Mouse (Mus musculus): ENCODE results near the gene Krtap1-3. TPM values are rescaled to one million over a fixed set of nuclear protein-coding genes. Genes with fewer than 3 reads are reported as not detected.

Gene Krtap1-3
- polyA plus RNA-seq, 1 experiment from 2014 or later, result not detected

DNA sequence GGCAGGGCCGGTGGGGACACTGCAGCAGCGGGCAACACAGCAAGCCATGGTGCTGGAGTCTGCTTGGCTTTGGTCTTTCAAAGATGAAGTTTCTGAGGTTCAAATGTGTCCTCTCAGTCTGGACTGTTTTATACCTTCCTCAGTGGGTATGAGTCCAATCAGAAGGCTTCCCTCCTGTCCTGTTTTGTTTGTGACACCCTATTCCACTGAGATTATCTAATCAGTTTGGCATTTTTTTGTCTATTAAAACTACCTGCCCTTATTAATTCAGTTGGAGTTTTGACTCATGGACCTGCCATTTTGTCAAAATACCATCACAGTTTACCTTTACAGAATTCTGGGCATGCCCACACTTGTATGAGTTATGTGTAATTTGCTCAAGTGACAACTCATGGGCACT lies 34.4 kb downstream of the Krtap1-3 start, which contains the start of gene Krtap3-2:
TSS of gene Krtap3-2 (minus strand) at position 101 of the 400 bp plus-strand sequence.
- no peaks in the 10 kb centered on the region for H3K36me3 ChIP-seq (replicated peaks; ENCODE audit: control insufficient read depth, insufficient read depth, low read depth, low read length)
- 78% methylated on average over 1 of the region's 2 CpGs for WGBS
- H3K9me3 ChIP-seq (replicated peaks; ENCODE audit: control insufficient read depth, low read length), result no peaks in the 10 kb centered on the region
- H3K27ac ChIP-seq (replicated peaks; ENCODE audit: low read depth, low read length), result no peak within 1 kb of the TSS
- H3K4me1 ChIP-seq (ENCODE audit: control insufficient read depth, insufficient read depth, low read length), result no peaks in the 10 kb centered on the region
- no peak for ATAC-seq (replicated peaks; ENCODE audit: insufficient number of reproducible peaks, low FRiP score, low TSS enrichment, low read depth)
- no peak within 1 kb of the TSS for H3K4me3 ChIP-seq (ENCODE audit: low read depth, low read length)
- DNase-seq (ENCODE audit: low spot score), result no peak
- H3K4me2 ChIP-seq (ENCODE audit: low read depth, low read length), result no peak within 1 kb of the TSS
- no peaks in the 10 kb centered on the region for H3K27me3 ChIP-seq (ENCODE audit: control insufficient read depth, insufficient read depth, low read length)
- H3K9ac ChIP-seq (replicated peaks; ENCODE audit: low read length), result no peak within 1 kb of the TSS

DNA sequence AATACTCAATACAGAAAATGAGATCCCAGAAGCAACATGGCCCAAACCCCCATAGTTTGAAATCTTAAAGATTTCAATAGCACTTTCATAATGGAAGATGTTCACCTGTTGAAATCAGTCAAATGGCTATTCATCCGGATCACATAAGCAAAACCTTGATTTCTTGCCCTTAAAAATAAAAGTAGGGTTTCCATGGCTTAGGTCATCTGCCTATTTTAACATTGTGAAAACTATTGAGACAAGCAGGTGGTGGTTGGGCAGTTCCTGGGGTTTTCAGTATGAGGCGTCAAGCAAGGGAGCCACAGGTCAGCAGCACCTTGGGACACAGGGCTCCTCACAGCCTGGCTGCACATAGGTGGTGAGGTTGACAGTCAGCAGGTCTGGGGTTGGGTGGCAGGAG lies 34.9 kb downstream of the Krtap1-3 start:
- H3K4me2 ChIP-seq (ENCODE audit: low read depth, low read length), result no peak overlapping the region
- WGBS, result 88% methylated on average over 2 of the region's 2 CpGs
- H3K4me1 ChIP-seq (ENCODE audit: control insufficient read depth, insufficient read depth, low read length), result no peaks in the 10 kb centered on the region
- H3K36me3 ChIP-seq (replicated peaks; ENCODE audit: control insufficient read depth, insufficient read depth, low read depth, low read length), result no peaks in the 10 kb centered on the region
- H3K9me3 ChIP-seq (replicated peaks; ENCODE audit: control insufficient read depth, low read length), result no peaks in the 10 kb centered on the region
- ATAC-seq (replicated peaks; ENCODE audit: insufficient number of reproducible peaks, low FRiP score, low TSS enrichment, low read depth) (no peak), DNase-seq (ENCODE audit: low spot score) (no peak)
- no peak overlapping the region for H3K9ac ChIP-seq (replicated peaks; ENCODE audit: low read length)
- H3K4me3 ChIP-seq (ENCODE audit: low read depth, low read length), result no peak overlapping the region
- no peak overlapping the region for H3K27ac ChIP-seq (replicated peaks; ENCODE audit: low read depth, low read length)
- H3K27me3 ChIP-seq (ENCODE audit: control insufficient read depth, insufficient read depth, low read length), result no peaks in the 10 kb centered on the region

DNA sequence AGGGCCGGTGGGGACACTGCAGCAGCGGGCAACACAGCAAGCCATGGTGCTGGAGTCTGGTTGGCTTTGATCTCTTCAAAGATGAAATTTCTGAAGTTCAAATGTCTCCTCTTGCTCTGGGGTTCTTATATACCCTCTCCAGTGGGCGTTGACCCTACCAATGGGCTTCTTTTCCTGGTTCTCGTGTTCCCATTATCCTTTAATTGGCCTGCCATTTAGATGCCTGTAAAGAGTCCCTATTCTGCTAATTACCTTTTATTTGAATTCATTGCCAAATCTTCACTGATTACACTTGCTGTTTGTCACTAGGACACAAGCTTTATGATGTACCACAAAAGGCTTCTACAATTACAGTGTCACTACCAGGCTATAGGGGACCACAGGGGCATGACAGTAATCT lies 40.4 kb downstream of the Krtap1-3 start, which contains the start of gene Krtap3-3:
TSS of gene Krtap3-3 (minus strand) at position 101 of the 400 bp plus-strand sequence.
- WGBS, result 75% methylated on average over 4 of the region's 4 CpGs
- Histone ChIP-seq H3K27ac (replicated peaks; ENCODE audit: low read depth, low read length) (no peak within 1 kb of the TSS), H3K4me3 (ENCODE audit: low read depth, low read length) (no peak within 1 kb of the TSS)

DNA sequence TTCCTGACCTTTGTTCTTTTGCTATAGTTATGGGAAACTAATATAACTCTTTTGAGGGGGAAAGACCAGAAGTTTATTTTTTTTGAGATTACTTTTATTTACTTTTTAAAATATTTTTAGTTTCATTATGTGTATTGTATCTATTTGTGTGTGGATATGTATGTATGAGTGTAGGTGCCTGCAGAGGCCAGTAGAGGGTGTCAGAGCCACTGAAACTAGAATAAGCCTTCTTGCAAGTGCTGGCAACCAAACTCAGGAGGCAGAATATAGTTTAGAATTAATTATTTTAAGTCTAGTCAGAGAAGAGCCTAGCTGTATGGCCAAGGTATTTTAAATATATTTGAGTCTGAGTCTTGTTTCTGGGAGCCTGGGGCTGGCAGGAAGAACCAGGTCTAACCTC lies 43.2 kb downstream of the Krtap1-3 start:
- ATAC-seq (replicated peaks; ENCODE audit: insufficient number of reproducible peaks, low FRiP score, low TSS enrichment, low read depth), result no peak
- no peaks in the 10 kb centered on the region for H3K4me1 ChIP-seq (ENCODE audit: control insufficient read depth, insufficient read depth, low read length)
- no peak for DNase-seq (ENCODE audit: low spot score)

More for the DNA sequence above, 40.4 kb downstream of the Krtap1-3 start, which contains the start of gene Krtap3-3:
- no peak for DNase-seq (ENCODE audit: low spot score)
- no peaks in the 10 kb centered on the region for H3K27me3 ChIP-seq (ENCODE audit: control insufficient read depth, insufficient read depth, low read length)
- no peaks in the 10 kb centered on the region for H3K4me1 ChIP-seq (ENCODE audit: control insufficient read depth, insufficient read depth, low read length)
- H3K4me2 ChIP-seq (ENCODE audit: low read depth, low read length), result no peak within 1 kb of the TSS
- no peaks in the 10 kb centered on the region for H3K36me3 ChIP-seq (replicated peaks; ENCODE audit: control insufficient read depth, insufficient read depth, low read depth, low read length)
- no peak within 1 kb of the TSS for H3K9ac ChIP-seq (replicated peaks; ENCODE audit: low read length)
- no peaks in the 10 kb centered on the region for H3K9me3 ChIP-seq (replicated peaks; ENCODE audit: control insufficient read depth, low read length)
- no peak for ATAC-seq (replicated peaks; ENCODE audit: insufficient number of reproducible peaks, low FRiP score, low TSS enrichment, low read depth)

More for the DNA sequence above, 43.2 kb downstream of the Krtap1-3 start:
- Histone ChIP-seq H3K9me3 (replicated peaks; ENCODE audit: control insufficient read depth, low read length) (no peaks in the 10 kb centered on the region), H3K27me3 (ENCODE audit: control insufficient read depth, insufficient read depth, low read length) (no peaks in the 10 kb centered on the region), H3K4me3 (ENCODE audit: low read depth, low read length) (no peak overlapping the region), H3K27ac (replicated peaks; ENCODE audit: low read depth, low read length) (no peak overlapping the region), H3K4me2 (ENCODE audit: low read depth, low read length) (no peak overlapping the region), H3K9ac (replicated peaks; ENCODE audit: low read length) (no peak overlapping the region), H3K36me3 (replicated peaks; ENCODE audit: control insufficient read depth, insufficient read depth, low read depth, low read length) (no peaks in the 10 kb centered on the region)

Other genes starting within 250 kb of the Krtap1-3 start
- 0.13 TPM in 1 of 2 replicates, not detected in the other for gene Krt27, start 240.2 kb downstream of the Krtap1-3 start, polyA plus RNA-seq (2014; fragmentation: Nextera tagmentation; extraction: Ambion mirVana)
- gene Krt28, start 216.4 kb downstream of the Krtap1-3 start, polyA plus RNA-seq (2014; fragmentation: Nextera tagmentation; extraction: Ambion mirVana), result 0.34 TPM in 1 of 2 replicates, not detected in the other
- 26.7 and 30.1 TPM in 2 replicates for gene Krt10, start 202.0 kb downstream of the Krtap1-3 start, polyA plus RNA-seq (2014; fragmentation: Nextera tagmentation; extraction: Ambion mirVana)
- gene Krt12, start 169.1 kb downstream of the Krtap1-3 start, polyA plus RNA-seq (2014; fragmentation: Nextera tagmentation; extraction: Ambion mirVana), result not detected in 2 replicates
- gene Krt20, start 153.2 kb downstream of the Krtap1-3 start, polyA plus RNA-seq (2014; fragmentation: Nextera tagmentation; extraction: Ambion mirVana), result 0.17 and 0.53 TPM in 2 replicates
- gene Krt23, start 98.2 kb downstream of the Krtap1-3 start, polyA plus RNA-seq (2014; fragmentation: Nextera tagmentation; extraction: Ambion mirVana), result 0.61 TPM in 1 of 2 replicates, not detected in the other
- gene Krt39, start 70.0 kb downstream of the Krtap1-3 start, polyA plus RNA-seq (2014; fragmentation: Nextera tagmentation; extraction: Ambion mirVana), result not detected in 2 replicates
- not detected in 2 replicates for gene Krt40, start 48.2 kb downstream of the Krtap1-3 start, polyA plus RNA-seq (2014; fragmentation: Nextera tagmentation; extraction: Ambion mirVana)
- gene Krtap3-3, start 40.5 kb downstream of the Krtap1-3 start, polyA plus RNA-seq (2014; fragmentation: Nextera tagmentation; extraction: Ambion mirVana), result not detected in 2 replicates
- gene Krtap3-2, start 34.5 kb downstream of the Krtap1-3 start, polyA plus RNA-seq (2014; fragmentation: Nextera tagmentation; extraction: Ambion mirVana), result not detected in 2 replicates
- gene Gm11939, start 31.9 kb downstream of the Krtap1-3 start, polyA plus RNA-seq (2014; fragmentation: Nextera tagmentation; extraction: Ambion mirVana), result not detected in 2 replicates
- not detected in 2 replicates for gene Krtap3-1, start 24.7 kb downstream of the Krtap1-3 start, polyA plus RNA-seq (2014; fragmentation: Nextera tagmentation; extraction: Ambion mirVana)
- gene Krtap1-5, start 10.3 kb downstream of the Krtap1-3 start, polyA plus RNA-seq (2014; fragmentation: Nextera tagmentation; extraction: Ambion mirVana), result not detected in 2 replicates
- not detected in 2 replicates for gene Krtap1-4, start 7.7 kb downstream of the Krtap1-3 start, polyA plus RNA-seq (2014; fragmentation: Nextera tagmentation; extraction: Ambion mirVana)
- not detected in 2 replicates for gene Krtap9-3, start 6.8 kb upstream of the Krtap1-3 start, polyA plus RNA-seq (2014; fragmentation: Nextera tagmentation; extraction: Ambion mirVana)
- not detected in 2 replicates for gene Gm11938, start 12.0 kb upstream of the Krtap1-3 start, polyA plus RNA-seq (2014; fragmentation: Nextera tagmentation; extraction: Ambion mirVana)
- gene Gm11937, start 18.9 kb upstream of the Krtap1-3 start, polyA plus RNA-seq (2014; fragmentation: Nextera tagmentation; extraction: Ambion mirVana), result not detected in 2 replicates
- gene Krtap2-4, start 23.5 kb upstream of the Krtap1-3 start, polyA plus RNA-seq (2014; fragmentation: Nextera tagmentation; extraction: Ambion mirVana), result not detected in 2 replicates
- not detected in 2 replicates for gene Gm11562, start 29.1 kb upstream of the Krtap1-3 start, polyA plus RNA-seq (2014; fragmentation: Nextera tagmentation; extraction: Ambion mirVana)
- gene Krtap4-1, start 36.9 kb upstream of the Krtap1-3 start, polyA plus RNA-seq (2014; fragmentation: Nextera tagmentation; extraction: Ambion mirVana), result not detected in 2 replicates
- not detected in 2 replicates for gene Krtap4-2, start 43.7 kb upstream of the Krtap1-3 start, polyA plus RNA-seq (2014; fragmentation: Nextera tagmentation; extraction: Ambion mirVana)
- gene Krtap4-7, start 52.8 kb upstream of the Krtap1-3 start, polyA plus RNA-seq (2014; fragmentation: Nextera tagmentation; extraction: Ambion mirVana), result not detected in 2 replicates
- not detected in 2 replicates for gene Gm11555, start 58.9 kb upstream of the Krtap1-3 start, polyA plus RNA-seq (2014; fragmentation: Nextera tagmentation; extraction: Ambion mirVana)
- not detected in 2 replicates for gene Gm11563, start 67.6 kb upstream of the Krtap1-3 start, polyA plus RNA-seq (2014; fragmentation: Nextera tagmentation; extraction: Ambion mirVana)
- gene Krtap4-6, start 74.6 kb upstream of the Krtap1-3 start, polyA plus RNA-seq (2014; fragmentation: Nextera tagmentation; extraction: Ambion mirVana), result not detected in 2 replicates
- not detected in 2 replicates for gene Gm14190, start 99.4 kb upstream of the Krtap1-3 start, polyA plus RNA-seq (2014; fragmentation: Nextera tagmentation; extraction: Ambion mirVana)
- not detected in 2 replicates for gene Gm14180, start 143.0 kb upstream of the Krtap1-3 start, polyA plus RNA-seq (2014; fragmentation: Nextera tagmentation; extraction: Ambion mirVana)
- not detected in 2 replicates for gene Gm11595, start 181.6 kb upstream of the Krtap1-3 start, polyA plus RNA-seq (2014; fragmentation: Nextera tagmentation; extraction: Ambion mirVana)
- not detected in 2 replicates for gene Krtap4-8, start 189.4 kb upstream of the Krtap1-3 start, polyA plus RNA-seq (2014; fragmentation: Nextera tagmentation; extraction: Ambion mirVana)
- not detected in 2 replicates for gene Krtap4-9, start 193.9 kb upstream of the Krtap1-3 start, polyA plus RNA-seq (2014; fragmentation: Nextera tagmentation; extraction: Ambion mirVana)
- gene Gm11596, start 202.1 kb upstream of the Krtap1-3 start, polyA plus RNA-seq (2014; fragmentation: Nextera tagmentation; extraction: Ambion mirVana), result not detected in 2 replicates
- not detected in 2 replicates for gene Gm11569, start 207.6 kb upstream of the Krtap1-3 start, polyA plus RNA-seq (2014; fragmentation: Nextera tagmentation; extraction: Ambion mirVana)
- not detected in 2 replicates for gene Gm11554, start 213.1 kb upstream of the Krtap1-3 start, polyA plus RNA-seq (2014; fragmentation: Nextera tagmentation; extraction: Ambion mirVana)
- not detected in 2 replicates for gene Krtap4-13, start 218.6 kb upstream of the Krtap1-3 start, polyA plus RNA-seq (2014; fragmentation: Nextera tagmentation; extraction: Ambion mirVana)
- gene Gm11564, start 224.3 kb upstream of the Krtap1-3 start, polyA plus RNA-seq (2014; fragmentation: Nextera tagmentation; extraction: Ambion mirVana), result not detected in 2 replicates
- gene 2300003K06Rik, start 246.7 kb upstream of the Krtap1-3 start, polyA plus RNA-seq (2014; fragmentation: Nextera tagmentation; extraction: Ambion mirVana), result not detected in 2 replicates

All from embryonic facial prominence, embryonic 11.5 days (tissue).